Mouse (Mus musculus) small intestine, adult 2 months (tissue): ENCODE measurements around the gene Gm17584. TPM values are rescaled to one million over a fixed set of nuclear protein-coding genes. Genes with fewer than 3 reads are reported as not detected.
"Not testable (repeated sequence)": the region's sequence is repeated elsewhere in the genome, so short reads cannot be mapped to it uniquely, and the experiment has no call there.

Experiments used
- H3K27ac ChIP-seq: fragments of 200-500 bp; 2 replicates; pipeline ENCODE4 v1.5.1; 2012; ENCODE audit warnings: low read depth, low read length, control low read depth, inconsistent platforms; ENCODE audit not compliant: insufficient read depth
- H3K27me3 ChIP-seq: fragments of 200-500 bp; 2 replicates; pipeline ENCODE4 v1.6.1; 2012; ENCODE audit warnings: mild to moderate bottlenecking, moderate library complexity, low read length, inconsistent platforms; ENCODE audit not compliant: control insufficient read depth, insufficient read depth
- H3K36me3 ChIP-seq: fragments of 200-500 bp; 2 replicates; pipeline ENCODE4 v1.6.1; 2012; ENCODE audit warnings: mild to moderate bottlenecking, low read length, control low read depth, inconsistent platforms; ENCODE audit not compliant: control insufficient read depth, insufficient read depth
- H3K4me1 ChIP-seq: fragments of 200-500 bp; 2 replicates; pipeline ENCODE4 v1.6.1; 2012; ENCODE audit warnings: low read length, inconsistent platforms, mixed read lengths; ENCODE audit not compliant: control insufficient read depth, insufficient read depth, insufficient read length
- H3K4me3 ChIP-seq: fragments of 200-500 bp; 2 replicates; pipeline ENCODE4 v1.5.1; 2012; ENCODE audit warnings: low read depth, mild to moderate bottlenecking, control low read depth, inconsistent platforms, low read length, moderate library complexity
- WGBS: fragments of 180-500 bp; shearing (Covaris S2); methylation state at CpG from one replicate; pipeline ENCODE4 v1.1.7; 2018; 5-methylcytosine and 5-hydroxymethylcytosine counted together
- polyA plus RNA-seq: library from polyadenylated mRNA; depleted of rRNA; stranded (reverse); fragments of >200 nt; gene quantifications from 2 replicates; pipeline ENCODE4 v1.2.3, GENCODE M21; 2012; rRNA removed

Gm17584 gene
- not detected in 2 replicates for polyA plus RNA-seq

- H3K36me3 ChIP-seq, H3K4me3 ChIP-seq, H3K27me3 ChIP-seq, H3K27ac ChIP-seq, H3K4me1 ChIP-seq: not testable (repeated sequence)
- WGBS = no CpG with 5 or more reads among the region's 4 CpGs
Observed at GRCm38 (mm10) chrX:124500263-124500662, at the start of gene Gm17584. Gm17584 (plus strand) TSS chrX:124500563.

Other genes with a start within 250 kb of the Gm17584 start
- not detected in 2 replicates for gene Gm17469, start 129.3 kb downstream of the Gm17584 start, polyA plus RNA-seq